Mouse (Mus musculus) limb, embryonic 10.5 days (tissue): Measurements from ENCODE around the gene Bik. TPM values are rescaled to one million over a fixed set of nuclear protein-coding genes. Genes with fewer than 3 reads are reported as not detected.

ENCODE experiments used
- DNase-seq: peaks from one replicate; pipeline ENCODE4 v3.0.0-alpha.2; 2017; ENCODE audit warnings: low spot score
- H3K27ac ChIP-seq: fragments of 300-500 bp; sonication (generic); 2 replicates; pipeline ENCODE4 v1.5.1; 2016; ENCODE audit warnings: mild to moderate bottlenecking
- H3K27me3 ChIP-seq: fragments of 300-500 bp; sonication (generic); 2 replicates; pipeline ENCODE4 v1.6.1; 2016; ENCODE audit warnings: low read depth, mild to moderate bottlenecking; ENCODE audit not compliant: poor library complexity, severe bottlenecking
- H3K36me3 ChIP-seq: fragments of 300-500 bp; sonication (generic); 2 replicates; pipeline ENCODE4 v1.6.1; 2016; ENCODE audit warnings: mild to moderate bottlenecking, moderate library complexity
- H3K4me1 ChIP-seq: fragments of 300-500 bp; sonication (generic); 2 replicates; pipeline ENCODE4 v1.6.1; 2016
- H3K4me3 ChIP-seq: fragments of 300-500 bp; sonication (generic); 2 replicates; pipeline ENCODE4 v1.5.1; 2016; ENCODE audit warnings: mild to moderate bottlenecking, moderate library complexity
- H3K9me3 ChIP-seq: fragments of 300-500 bp; sonication (generic); replicated peaks from 2 replicates; pipeline ENCODE4 v1.6.1; 2016; ENCODE audit warnings: mild to moderate bottlenecking
- WGBS: fragments of 180-500 bp; shearing (Covaris S2); methylation state at CpG from one replicate; pipeline ENCODE4 v1.1.7; 2016; 5-methylcytosine and 5-hydroxymethylcytosine counted together
- polyA plus RNA-seq: library from polyadenylated mRNA; unstranded; fragments of >200 nt; fragmentation: Nextera tagmentation; extraction: Ambion mirVana; gene quantifications from 2 replicates; pipeline ENCODE4 v1.2.1, GENCODE M21; 2016

The Bik gene
- polyA plus RNA-seq, 1 experiment from 2014 or later, result 2.6 TPM

- peaks cover 24% of the 10 kb centered on the region for H3K27me3 ChIP-seq
- no peaks in the 10 kb centered on the region for H3K9me3 ChIP-seq
- H3K27ac ChIP-seq, result no peak overlapping the region
- no peak overlapping the region for H3K4me3 ChIP-seq
- no peaks in the 10 kb centered on the region for H3K36me3 ChIP-seq
- peaks cover 34% of the 10 kb centered on the region for H3K4me1 ChIP-seq
- DNase-seq, result no peak
- WGBS, result 84% methylated on average over 6 of the region's 6 CpGs
Measured at GRCm38 (mm10) chr15:83520861-83521382, 5.7 kb upstream of the Bik start.

GRCm38 (mm10) chr15:83523196-83523595 is 3.5 kb upstream of the Bik start:
- 37% methylated on average over 7 of the region's 7 CpGs for WGBS

GRCm38 (mm10) chr15:83523638-83524332 is 2.9 kb upstream of the Bik start:
- DNase-seq, result no peak
- 68% methylated on average over 14 of the region's 14 CpGs for WGBS
- H3K27me3 ChIP-seq, result peaks cover 52% of the 10 kb centered on the region
- H3K27ac ChIP-seq, result no peak overlapping the region
- H3K36me3 ChIP-seq, result no peaks in the 10 kb centered on the region
- H3K4me3 ChIP-seq, result no peak overlapping the region
- H3K4me1 ChIP-seq, result peaks cover 40% of the 10 kb centered on the region
- H3K9me3 ChIP-seq, result no peaks in the 10 kb centered on the region

More at GRCm38 (mm10) chr15:83523196-83523595, 3.5 kb upstream of the Bik start:
- Histone ChIP-seq H3K9me3 (no peaks in the 10 kb centered on the region), H3K4me1 (peaks cover 46% of the 10 kb centered on the region), H3K4me3 (no peak overlapping the region), H3K27me3 (peaks cover 46% of the 10 kb centered on the region), H3K27ac (no peak overlapping the region), H3K36me3 (no peaks in the 10 kb centered on the region)
- DNase-seq, result no peak

GRCm38 (mm10) chr15:83524333-83524729 is 2.3 kb upstream of the Bik start:
- 91% methylated on average over 3 of the region's 3 CpGs for WGBS
- H3K4me3 ChIP-seq, result no peak overlapping the region
- H3K27ac ChIP-seq, result no peak overlapping the region
- no peaks in the 10 kb centered on the region for H3K36me3 ChIP-seq
- DNase-seq, result no peak
- peaks cover 40% of the 10 kb centered on the region for H3K4me1 ChIP-seq
- H3K27me3 ChIP-seq, result peaks cover 58% of the 10 kb centered on the region
- H3K9me3 ChIP-seq, result no peaks in the 10 kb centered on the region

GRCm38 (mm10) chr15:83527092-83527437 is 403 bp downstream of the Bik start:
- Histone ChIP-seq H3K27ac (peak overlapping the region; percentile 53; the same call in 1 of the 2 replicates), H3K9me3 (no peaks in the 10 kb centered on the region), H3K4me1 (peaks cover 38% of the 10 kb centered on the region), H3K4me3 (peak overlapping the region; percentile 64), H3K36me3 (no peaks in the 10 kb centered on the region), H3K27me3 (peaks cover 73% of the 10 kb centered on the region)
- WGBS, result 1% methylated on average over 26 of the region's 26 CpGs
- DNase-seq, result no peak

GRCm38 (mm10) chr15:83527747-83528146 is 1.1 kb downstream of the Bik start:
- Histone ChIP-seq H3K27me3 (peaks cover 73% of the 10 kb centered on the region), H3K4me3 (no peak overlapping the region), H3K36me3 (no peaks in the 10 kb centered on the region), H3K27ac (no peak overlapping the region), H3K4me1 (peaks cover 35% of the 10 kb centered on the region), H3K9me3 (no peaks in the 10 kb centered on the region)
- 66% methylated on average over 2 of the region's 2 CpGs for WGBS
- DNase-seq, result no peak

GRCm38 (mm10) chr15:83528892-83529291 is 2.2 kb downstream of the Bik start:
- peaks cover 27% of the 10 kb centered on the region for H3K4me1 ChIP-seq

GRCm38 (mm10) chr15:83529765-83530164 is 3.1 kb downstream of the Bik start:
- DNase-seq, result no peak
- Histone ChIP-seq H3K9me3 (no peaks in the 10 kb centered on the region), H3K27me3 (peaks cover 61% of the 10 kb centered on the region), H3K36me3 (no peaks in the 10 kb centered on the region), H3K27ac (no peak overlapping the region), H3K4me1 (peaks cover 25% of the 10 kb centered on the region), H3K4me3 (no peak overlapping the region)
- 89% methylated on average over 5 of the region's 5 CpGs for WGBS

More at GRCm38 (mm10) chr15:83528892-83529291, 2.2 kb downstream of the Bik start:
- Histone ChIP-seq H3K9me3 (no peaks in the 10 kb centered on the region), H3K4me3 (no peak overlapping the region), H3K27me3 (peaks cover 70% of the 10 kb centered on the region), H3K27ac (no peak overlapping the region), H3K36me3 (no peaks in the 10 kb centered on the region)
- WGBS, result 56% methylated on average over 4 of the region's 4 CpGs
- DNase-seq, result no peak

GRCm38 (mm10) chr15:83530233-83530632 is 3.6 kb downstream of the Bik start:
- H3K4me3 ChIP-seq, result no peak overlapping the region
- DNase-seq, result no peak
- no peaks in the 10 kb centered on the region for H3K9me3 ChIP-seq
- peak overlapping the region; percentile 50; the same call in 1 of the 2 replicates for H3K27ac ChIP-seq
- H3K4me1 ChIP-seq, result peaks cover 22% of the 10 kb centered on the region
- WGBS, result 73% methylated on average over 9 of the region's 9 CpGs
- H3K27me3 ChIP-seq, result peaks cover 56% of the 10 kb centered on the region
- no peaks in the 10 kb centered on the region for H3K36me3 ChIP-seq

GRCm38 (mm10) chr15:83530688-83531087 is 4.0 kb downstream of the Bik start:
- DNase-seq, result no peak
- H3K4me1 ChIP-seq, result peaks cover 18% of the 10 kb centered on the region
- WGBS, result 74% methylated on average over 6 of the region's 6 CpGs

GRCm38 (mm10) chr15:83531961-83532469 is 5.4 kb downstream of the Bik start:
- H3K9me3 ChIP-seq, result no peaks in the 10 kb centered on the region
- no peak overlapping the region for H3K4me3 ChIP-seq
- 83% methylated on average over 5 of the region's 5 CpGs for WGBS

More at GRCm38 (mm10) chr15:83530688-83531087, 4.0 kb downstream of the Bik start:
- Histone ChIP-seq H3K27me3 (peaks cover 52% of the 10 kb centered on the region), H3K27ac (peak overlapping the region; percentile 50; the same call in 1 of the 2 replicates), H3K4me3 (no peak overlapping the region), H3K9me3 (no peaks in the 10 kb centered on the region), H3K36me3 (no peaks in the 10 kb centered on the region)

GRCm38 (mm10) chr15:83532606-83533005 is 5.9 kb downstream of the Bik start:
- Histone ChIP-seq H3K4me3 (no peak overlapping the region), H3K27me3 (peaks cover 33% of the 10 kb centered on the region), H3K9me3 (no peaks in the 10 kb centered on the region), H3K36me3 (no peaks in the 10 kb centered on the region), H3K27ac (no peak overlapping the region), H3K4me1 (no peaks in the 10 kb centered on the region)
- no peak for DNase-seq
- WGBS, result 85% methylated on average over 7 of the region's 7 CpGs

More at GRCm38 (mm10) chr15:83531961-83532469, 5.4 kb downstream of the Bik start:
- no peak for DNase-seq
- peaks cover 4% of the 10 kb centered on the region for H3K4me1 ChIP-seq
- H3K27me3 ChIP-seq, result peaks cover 39% of the 10 kb centered on the region
- no peaks in the 10 kb centered on the region for H3K36me3 ChIP-seq
- no peak overlapping the region for H3K27ac ChIP-seq
